Mouse (Mus musculus) lung, embryonic 14.5 days (tissue): ENCODE results near the gene Cnpy3. TPM values are rescaled to one million over a fixed set of nuclear protein-coding genes. Genes with fewer than 3 reads are reported as not detected.

Experiments
- ATAC-seq: fragments of 200-750 bp; cut with Nextera tagmentation; 2 replicates; pipeline ENCODE4 v1.8.0; 2017; ENCODE audit warnings: mild to moderate bottlenecking, moderate TSS enrichment, moderate library complexity; ENCODE audit not compliant: insufficient read depth
- DNase-seq: peaks from one replicate; pipeline ENCODE4 v3.0.0-alpha.2; 2015
- H3K27ac ChIP-seq: fragments of 300-500 bp; sonication (generic); 2 replicates; pipeline ENCODE4 v1.5.1; 2014; ENCODE audit warnings: low read depth, mild to moderate bottlenecking, moderate library complexity
- H3K27me3 ChIP-seq: fragments of 300-500 bp; sonication (generic); 2 replicates; pipeline ENCODE4 v1.6.1; 2014; ENCODE audit warnings: low read length, control low read depth; ENCODE audit not compliant: insufficient read depth
- H3K36me3 ChIP-seq: fragments of 300-500 bp; sonication (generic); 2 replicates; pipeline ENCODE4 v1.6.1; 2014; ENCODE audit warnings: control low read depth; ENCODE audit not compliant: insufficient read depth
- H3K4me1 ChIP-seq: fragments of 300-500 bp; sonication (generic); 2 replicates; pipeline ENCODE4 v1.6.1; 2014; ENCODE audit warnings: antibody characterized with exemption, control low read depth; ENCODE audit not compliant: insufficient read depth
- H3K4me2 ChIP-seq: fragments of 300-500 bp; sonication (generic); 2 replicates; pipeline ENCODE4 v1.6.1; 2014; ENCODE audit warnings: mild to moderate bottlenecking
- H3K4me3 ChIP-seq: fragments of 300-500 bp; sonication (generic); 2 replicates; pipeline ENCODE4 v1.5.1; 2014; ENCODE audit warnings: low read depth, low read length
- H3K9ac ChIP-seq: fragments of 300-500 bp; sonication (generic); 2 replicates; pipeline ENCODE4 v1.6.1; 2014
- H3K9me3 ChIP-seq: fragments of 300-500 bp; sonication (generic); 2 replicates; pipeline ENCODE4 v1.6.1; 2016; ENCODE audit warnings: low read depth, low read length, control low read depth
- CTCF ChIP-seq: IDR thresholded peaks from 2 replicates; pipeline ENCODE4 v1.5.1; 2016; ENCODE audit warnings: antibody characterized with exemption, low read depth
- WGBS: fragments of 180-500 bp; shearing (Covaris S2); extraction: QIAGEN DNeasy Blood & Tissue Kit; methylation state at CpG from one replicate; pipeline ENCODE4 v1.1.7; 2014; 5-methylcytosine and 5-hydroxymethylcytosine counted together
- polyA plus RNA-seq: library from polyadenylated mRNA; unstranded; fragments of >200 nt; fragmentation: Nextera tagmentation; extraction: Ambion mirVana; gene quantifications from 2 replicates; pipeline ENCODE4 v1.2.1, GENCODE M21; 2014

Gene Cnpy3
- polyA plus RNA-seq, 1 experiment from 2014 or later, result 79.3 TPM

GRCm38 (mm10) chr17:46773278-46774130, 21.5 kb upstream of the Cnpy3 start:
- Histone ChIP-seq H3K4me1 (peaks cover 5% of the 10 kb centered on the region; the same call in 1 of the 2 replicates), H3K36me3 (peaks cover 46% of the 10 kb centered on the region), H3K9me3 (no peaks in the 10 kb centered on the region), H3K9ac (peak overlapping the region; percentile 79), H3K4me2 (peak overlapping the region; percentile 75), H3K27me3 (no peaks in the 10 kb centered on the region), H3K4me3 (peak overlapping the region; percentile 91), H3K27ac (peak overlapping the region; percentile 86)
- DNase-seq, result peak; percentile 67
- 6% methylated on average over 19 of the region's 20 CpGs for WGBS
- no peak; the same call in 1 of the 2 replicates for ATAC-seq
- peak; percentile 41 for TF ChIP-seq CTCF

- H3K27ac ChIP-seq, result peak within 1 kb of the TSS; percentile 86
- H3K27me3 ChIP-seq, result no peaks in the 10 kb centered on the region
- peak within 1 kb of the TSS; percentile 75 for H3K4me2 ChIP-seq
- H3K9me3 ChIP-seq, result no peaks in the 10 kb centered on the region
- peaks cover 37% of the 10 kb centered on the region for H3K36me3 ChIP-seq
- H3K9ac ChIP-seq, result peak within 1 kb of the TSS; percentile 79
- DNase-seq, result peak; percentile 94
- peak within 1 kb of the TSS; percentile 91 for H3K4me3 ChIP-seq
- ATAC-seq, result peak; percentile 91
- H3K4me1 ChIP-seq, result peaks cover 5% of the 10 kb centered on the region; the same call in 1 of the 2 replicates
- no peak for TF ChIP-seq CTCF
- WGBS, result under 1% methylated on average over 50 of the region's 50 CpGs
Observed at GRCm38 (mm10) chr17:46772404-46773277, 20.6 kb upstream of the Cnpy3 start, which contains the start of gene 2310039H08Rik. 2310039H08Rik (plus strand) TSS chr17:46772635.

- no peak for TF ChIP-seq CTCF
- H3K27ac ChIP-seq, result peak overlapping the region; percentile 86
- H3K36me3 ChIP-seq, result peaks cover 31% of the 10 kb centered on the region
- H3K9ac ChIP-seq, result peak overlapping the region; percentile 79
- H3K4me2 ChIP-seq, result peak overlapping the region; percentile 75
- no peaks in the 10 kb centered on the region for H3K9me3 ChIP-seq
- ATAC-seq (no peak), DNase-seq (no peak)
- WGBS, result 2% methylated on average over 5 of the region's 5 CpGs
- peak overlapping the region; percentile 91 for H3K4me3 ChIP-seq
- H3K27me3 ChIP-seq, result no peaks in the 10 kb centered on the region
- peaks cover 5% of the 10 kb centered on the region; the same call in 1 of the 2 replicates for H3K4me1 ChIP-seq
Observed at GRCm38 (mm10) chr17:46772038-46772403, 20.0 kb upstream of the Cnpy3 start.

GRCm38 (mm10) chr17:46771616-46772015, 19.6 kb upstream of the Cnpy3 start:
- ATAC-seq, result no peak
- Histone ChIP-seq H3K36me3 (peaks cover 27% of the 10 kb centered on the region), H3K4me1 (peaks cover 5% of the 10 kb centered on the region; the same call in 1 of the 2 replicates), H3K9me3 (no peaks in the 10 kb centered on the region), H3K9ac (peak overlapping the region; percentile 79), H3K27ac (peak overlapping the region; percentile 86; the same call in 1 of the 2 replicates), H3K27me3 (no peaks in the 10 kb centered on the region), H3K4me2 (peak overlapping the region; percentile 75), H3K4me3 (peak overlapping the region; percentile 91)
- no peak for TF ChIP-seq CTCF
- WGBS, result 52% methylated on average over 17 of the region's 17 CpGs
- DNase-seq, result no peak

- Histone ChIP-seq H3K27me3 (no peaks in the 10 kb centered on the region), H3K36me3 (peaks cover 21% of the 10 kb centered on the region), H3K27ac (no peak overlapping the region), H3K4me3 (no peak overlapping the region), H3K9me3 (no peaks in the 10 kb centered on the region), H3K9ac (no peak overlapping the region), H3K4me2 (no peak overlapping the region), H3K4me1 (peaks cover 5% of the 10 kb centered on the region; the same call in 1 of the 2 replicates)
- ATAC-seq (no peak), DNase-seq (peak; percentile 37)
- TF ChIP-seq CTCF, result peak; percentile 28
- WGBS, result 82% methylated on average over 4 of the region's 4 CpGs
Observed at GRCm38 (mm10) chr17:46771025-46771424, 19.0 kb upstream of the Cnpy3 start.

- ATAC-seq, result no peak
Observed at GRCm38 (mm10) chr17:46770546-46770945, 18.5 kb upstream of the Cnpy3 start.

More at GRCm38 (mm10) chr17:46770546-46770945, 18.5 kb upstream of the Cnpy3 start:
- H3K4me2 ChIP-seq, result no peak overlapping the region
- no peak for TF ChIP-seq CTCF
- no peak overlapping the region for H3K27ac ChIP-seq
- H3K9ac ChIP-seq, result no peak overlapping the region
- WGBS, result 84% methylated on average over 11 of the region's 11 CpGs
- no peaks in the 10 kb centered on the region for H3K9me3 ChIP-seq
- peaks cover 5% of the 10 kb centered on the region; the same call in 1 of the 2 replicates for H3K4me1 ChIP-seq
- H3K4me3 ChIP-seq, result no peak overlapping the region
- no peaks in the 10 kb centered on the region for H3K27me3 ChIP-seq
- H3K36me3 ChIP-seq, result peaks cover 16% of the 10 kb centered on the region
- DNase-seq, result no peak
